Mouse (Mus musculus) layer of hippocampus, adult 11-12 months (tissue): ENCODE results near the gene Kif18a.

ENCODE experiments used
- DNase-seq: peaks from one replicate; pipeline ENCODE4 v3.0.0; 2022; ENCODE audit warnings: low spot score

Kif18a gene

DNA sequence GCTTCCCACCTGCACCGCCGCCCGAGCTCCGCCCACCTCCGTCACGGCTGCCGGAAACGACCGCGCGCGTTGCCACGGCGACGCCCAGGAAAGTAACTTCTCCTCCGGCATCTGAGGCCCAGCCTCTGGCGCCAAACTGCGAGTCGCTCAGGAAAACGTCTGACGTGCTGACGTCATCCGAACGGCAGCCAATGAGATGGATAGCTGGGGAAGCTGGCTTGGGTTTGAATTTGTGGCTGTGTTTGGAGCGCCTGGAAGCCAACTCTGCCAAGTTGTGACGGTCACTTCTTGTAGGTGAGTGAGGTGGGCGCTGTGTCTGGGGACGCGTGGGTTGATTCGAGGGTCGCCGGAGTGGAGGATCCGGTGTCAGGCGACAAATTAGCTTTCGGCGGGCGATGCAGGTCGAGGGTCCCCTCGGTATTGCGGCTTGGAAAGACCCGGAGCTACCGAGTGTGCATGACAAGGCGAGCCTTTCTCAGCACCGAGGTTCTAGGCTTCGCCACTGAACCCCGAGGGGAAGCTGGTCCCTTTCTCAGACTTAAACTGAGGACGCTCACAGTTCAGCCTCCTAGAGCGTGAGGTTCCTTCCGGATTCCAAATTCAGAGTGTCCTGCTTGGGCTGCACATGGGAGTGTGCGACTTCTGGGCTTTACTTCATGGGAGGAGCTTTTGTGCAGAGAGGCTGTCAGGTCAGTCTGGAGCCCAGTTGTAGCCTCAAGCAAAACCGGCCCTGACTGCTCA is at the start of gene Kif18a, which contains the start of gene Mettl15:
Kif18a (plus strand) TSS at position 139 of the 741 bp plus-strand sequence.
Mettl15 (minus strand) TSS at position 149 of the 741 bp plus-strand sequence.
- DNase-seq = peak; percentile 95

DNA sequence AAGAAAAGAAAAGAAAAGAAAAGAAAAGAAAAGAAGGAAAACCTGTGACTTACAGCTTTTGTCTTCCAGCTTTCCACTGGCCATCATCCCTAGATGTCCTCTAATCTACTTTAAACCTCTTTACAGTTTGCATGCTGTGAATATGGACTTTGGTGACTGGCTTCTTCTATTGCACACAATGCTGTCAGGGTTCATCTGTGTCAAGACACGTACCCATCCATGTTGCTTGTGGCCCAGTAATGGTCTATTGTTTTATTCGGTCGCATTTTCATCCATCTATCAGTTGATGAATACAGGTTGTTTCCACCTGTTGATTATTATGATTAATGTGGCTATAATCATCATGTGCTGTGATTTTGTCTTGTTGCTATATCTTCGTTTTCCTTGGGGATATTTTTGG is 46.7 kb upstream of the Kif18a start:
- no peak for DNase-seq

- no peak for DNase-seq
Observed at GRCm38 (mm10) chr2:109235741-109236140, 44.8 kb upstream of the Kif18a start.

DNA sequence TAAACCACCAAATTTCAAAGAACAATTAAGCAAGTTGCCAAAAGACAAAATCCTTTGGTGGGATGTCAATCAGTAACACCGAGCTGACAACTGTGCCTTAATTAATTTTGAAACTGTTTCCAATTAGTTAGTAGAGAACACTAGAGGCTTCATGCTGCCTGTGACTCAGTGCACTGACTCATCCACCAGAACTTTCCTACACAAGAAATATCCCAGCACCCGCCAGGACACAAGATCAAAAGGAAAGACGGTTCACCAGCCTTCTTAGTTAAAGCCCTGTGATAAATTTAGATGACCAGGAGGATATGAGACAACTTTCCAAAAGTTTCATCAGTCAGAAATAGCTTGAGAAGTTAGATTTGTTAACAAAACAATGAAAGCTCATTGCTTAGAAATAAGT is 38.6 kb upstream of the Kif18a start:
- no peak for DNase-seq

DNA sequence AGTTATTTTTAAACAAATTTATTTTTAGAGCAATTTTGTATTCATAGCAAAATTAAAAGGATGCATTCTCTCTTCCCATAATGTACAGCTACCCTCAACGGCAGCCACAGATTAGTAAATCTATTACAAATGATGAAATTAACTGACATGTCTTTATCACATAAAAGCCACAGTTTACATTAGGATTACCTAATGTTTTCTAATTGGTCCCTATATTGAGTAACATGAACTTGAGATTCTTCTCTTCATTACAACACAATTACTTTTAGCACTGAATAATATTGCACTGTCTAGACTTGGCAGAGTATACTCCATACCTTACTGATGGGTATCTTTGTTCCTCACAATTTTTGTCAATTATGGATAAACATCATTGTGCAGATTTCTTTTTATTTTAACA is 17.8 kb upstream of the Kif18a start:
- DNase-seq = no peak

GRCm38 (mm10) chr2:109273098-109273497 is 7.4 kb upstream of the Kif18a start:
- DNase-seq = no peak

DNA sequence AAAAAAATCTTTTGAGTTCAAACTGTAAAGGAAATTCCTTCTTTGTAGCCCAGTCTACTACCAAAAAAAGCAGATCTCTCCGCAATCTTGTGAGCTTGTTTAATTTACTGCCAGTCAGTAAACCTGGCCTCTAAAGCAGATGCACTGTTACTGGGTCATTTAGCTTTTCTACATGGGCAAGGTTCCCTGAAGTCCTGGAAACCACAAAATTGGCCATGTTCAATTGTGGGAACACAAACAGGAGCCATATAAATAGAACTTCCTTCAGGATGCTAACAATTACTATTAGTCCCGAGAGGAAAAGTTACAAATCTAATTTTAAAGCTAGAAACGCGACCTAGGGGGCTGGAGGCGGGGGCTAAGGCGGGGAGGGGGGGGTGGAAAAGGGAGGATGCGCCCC is 2.9 kb upstream of the Kif18a start:
- no peak for DNase-seq

- peak; percentile 35 for DNase-seq
Observed at GRCm38 (mm10) chr2:109278036-109278435, 2.5 kb upstream of the Kif18a start.

GRCm38 (mm10) chr2:109280272-109280599 is 302 bp upstream of the Kif18a start:
- no peak for DNase-seq

DNA sequence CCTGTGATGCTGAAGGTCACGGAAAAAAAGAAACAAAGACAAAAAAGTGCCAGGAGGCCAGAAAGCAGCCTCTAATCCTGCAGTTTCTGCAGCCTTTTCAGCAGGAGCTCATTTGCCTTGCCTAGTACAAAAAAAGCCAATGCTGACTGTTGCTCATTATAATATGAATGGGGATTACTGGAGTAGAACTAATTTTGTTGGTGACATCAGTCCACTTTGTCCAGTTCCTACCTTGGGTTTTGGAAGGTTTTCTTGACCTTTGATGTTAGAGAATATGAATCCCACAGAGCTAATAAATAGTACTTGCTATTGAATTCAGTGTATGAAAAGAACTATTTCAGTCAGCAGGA is 778 bp downstream of the Kif18a start:
- no peak for DNase-seq

- no peak for DNase-seq
Observed at GRCm38 (mm10) chr2:109284121-109284520, 3.6 kb downstream of the Kif18a start.

DNA sequence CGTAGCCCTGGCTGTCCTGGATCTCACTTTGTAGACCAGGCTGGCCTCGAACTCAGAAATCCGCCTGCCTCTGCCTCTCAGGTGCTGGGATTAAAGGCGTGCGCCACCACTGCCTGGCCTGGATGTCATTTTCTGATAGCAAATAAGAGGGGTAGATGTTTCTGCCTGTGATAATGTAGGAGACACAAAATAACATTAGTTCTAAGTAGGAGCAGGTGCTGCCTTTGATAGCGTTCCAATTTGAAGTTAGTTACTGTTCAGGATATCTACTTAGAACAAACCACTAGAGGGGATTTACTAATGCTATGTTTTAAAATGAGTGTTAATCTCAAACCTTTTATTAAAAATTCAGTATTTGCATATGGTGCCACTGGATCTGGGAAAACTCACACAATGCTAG is 8.8 kb downstream of the Kif18a start:
- no peak for DNase-seq

GRCm38 (mm10) chr2:109296264-109296663 is 15.7 kb downstream of the Kif18a start:
- no peak for DNase-seq

GRCm38 (mm10) chr2:109298160-109298559 is 17.6 kb downstream of the Kif18a start:
- DNase-seq = no peak

DNA sequence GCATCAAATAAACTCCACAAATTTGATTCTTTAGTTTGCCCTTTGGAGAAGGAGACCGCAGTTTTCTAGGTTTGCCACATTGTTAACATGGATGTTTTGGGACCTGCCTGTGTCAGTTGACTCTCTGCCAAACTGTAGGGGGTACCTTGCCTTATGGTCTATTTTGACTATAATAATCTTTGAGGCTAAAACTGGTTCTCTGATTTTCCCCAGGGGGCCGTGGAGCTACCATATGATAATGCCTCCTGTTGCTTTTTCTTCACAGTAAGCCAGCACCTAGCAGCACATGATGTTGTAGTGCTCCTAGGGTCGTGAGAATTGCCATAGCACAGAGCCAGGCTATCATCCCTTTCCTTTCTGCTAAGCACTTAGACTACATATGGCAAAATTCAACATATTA is 21.7 kb downstream of the Kif18a start:
- DNase-seq = no peak

DNA sequence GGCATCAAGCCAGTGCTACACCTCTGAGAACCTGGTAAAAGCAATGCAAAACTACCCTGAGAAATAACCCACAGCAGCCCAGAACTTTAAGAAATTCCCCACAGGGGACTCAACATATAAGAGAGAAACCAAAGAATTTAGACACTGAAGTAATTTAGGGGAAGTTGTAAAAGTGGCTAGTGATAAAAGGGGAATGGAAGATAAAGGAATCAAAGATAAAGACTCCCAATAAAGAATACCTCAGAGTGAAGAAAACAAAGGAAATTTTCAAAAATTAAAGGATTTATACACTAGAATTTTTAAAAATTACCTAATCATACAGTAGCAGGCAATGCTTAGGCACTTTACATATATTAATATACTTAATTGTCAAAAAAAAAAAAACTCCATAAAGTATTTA is 23.1 kb downstream of the Kif18a start:
- no peak for DNase-seq

- DNase-seq = no peak
Observed at GRCm38 (mm10) chr2:109311369-109311768, 30.8 kb downstream of the Kif18a start.

DNA sequence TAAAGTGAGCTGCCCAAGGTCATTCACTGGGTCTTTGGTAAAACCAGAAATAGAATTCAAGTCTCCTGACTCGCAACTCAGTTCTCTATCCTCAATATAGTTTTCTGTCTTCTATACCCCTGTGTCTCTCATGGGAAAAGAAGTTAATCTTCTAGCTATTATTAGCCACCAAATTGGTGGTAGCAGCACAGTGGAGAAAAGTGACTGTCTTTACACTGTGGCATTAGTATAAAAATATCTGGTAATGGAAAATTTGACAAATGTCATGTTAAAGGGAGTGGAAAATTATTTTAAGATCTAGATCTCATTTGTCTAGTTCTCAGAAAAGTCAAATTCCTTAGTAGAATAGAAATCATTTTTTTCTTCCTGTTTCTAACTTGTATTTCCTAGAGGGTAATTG is 51.3 kb downstream of the Kif18a start:
- DNase-seq = no peak

DNA sequence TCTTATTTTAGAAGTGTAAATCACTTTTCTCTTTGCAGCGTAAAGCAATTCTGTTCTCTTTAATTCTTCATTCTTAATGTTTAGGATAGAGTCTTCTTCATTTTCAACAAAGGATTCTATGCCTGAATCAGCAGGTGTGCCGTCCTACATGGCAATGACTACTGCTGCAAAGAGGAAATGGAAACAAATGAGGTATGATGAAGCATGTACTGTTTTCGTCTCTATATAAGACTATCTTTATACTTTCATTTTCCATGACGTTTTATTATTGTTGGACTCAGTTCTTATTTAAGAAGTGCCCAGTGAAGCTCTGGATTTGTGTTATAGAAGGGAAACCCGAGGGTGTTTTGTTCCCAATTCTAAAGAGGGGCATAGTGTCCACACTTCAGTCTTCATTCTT is 53.7 kb downstream of the Kif18a start:
- DNase-seq = no peak

DNA sequence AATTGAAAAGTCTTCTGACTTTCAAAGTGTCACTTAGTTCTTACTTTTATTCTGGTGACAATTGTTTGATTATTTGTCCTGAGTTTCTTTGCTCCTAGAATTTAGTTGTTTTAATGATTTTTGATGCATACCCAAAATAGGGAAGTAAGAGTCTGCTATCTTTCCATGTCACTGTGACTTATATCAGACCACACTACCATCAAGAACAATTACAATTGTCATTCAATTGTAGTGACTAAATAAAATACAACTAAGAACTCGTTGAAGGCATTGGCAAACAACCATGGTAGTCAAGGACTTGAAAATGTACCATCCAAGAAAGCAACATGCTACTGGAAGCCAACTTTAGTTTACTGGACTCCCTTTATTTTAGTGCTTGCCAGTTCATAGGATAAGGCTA is 55.2 kb downstream of the Kif18a start:
- no peak for DNase-seq

DNA sequence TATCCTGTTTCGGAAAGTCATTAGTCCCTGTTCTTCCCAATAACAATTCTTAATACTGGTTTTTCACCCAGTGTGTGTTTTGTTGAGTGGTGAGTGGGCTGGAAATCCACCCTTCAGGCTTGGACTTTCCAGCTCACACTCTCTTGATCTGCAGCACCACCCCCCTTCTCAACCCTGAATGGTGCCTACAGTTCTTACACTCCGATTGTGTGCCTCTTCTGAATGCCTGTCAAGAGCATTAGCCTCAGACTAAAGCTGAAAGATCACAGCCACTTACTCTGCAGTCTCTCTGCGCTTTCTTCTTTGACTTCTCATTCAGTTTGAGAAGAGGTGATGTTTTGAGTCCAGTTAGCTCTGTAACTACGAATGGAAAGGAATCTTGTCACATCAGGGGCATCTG is 64.8 kb downstream of the Kif18a start:
- no peak for DNase-seq

DNA sequence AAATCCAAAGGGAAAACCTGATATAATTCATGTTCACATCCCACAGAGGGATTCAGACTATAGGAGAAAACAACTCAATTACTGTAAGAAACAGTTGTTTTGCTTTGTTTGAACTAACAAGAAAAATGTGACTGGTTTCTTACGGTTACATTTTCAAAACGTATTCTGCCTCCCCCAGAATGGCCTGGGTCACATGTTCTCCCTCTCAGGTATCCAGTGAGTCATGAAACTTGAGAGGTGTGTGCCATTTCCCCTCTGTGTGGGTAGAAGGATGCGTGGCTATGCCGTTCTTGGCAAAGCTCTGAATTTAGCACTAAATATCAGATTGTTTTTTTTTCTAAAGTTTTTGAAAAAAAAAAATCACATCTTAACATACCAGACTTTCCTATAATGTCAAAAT is 68.2 kb downstream of the Kif18a start:
- DNase-seq = no peak

DNA sequence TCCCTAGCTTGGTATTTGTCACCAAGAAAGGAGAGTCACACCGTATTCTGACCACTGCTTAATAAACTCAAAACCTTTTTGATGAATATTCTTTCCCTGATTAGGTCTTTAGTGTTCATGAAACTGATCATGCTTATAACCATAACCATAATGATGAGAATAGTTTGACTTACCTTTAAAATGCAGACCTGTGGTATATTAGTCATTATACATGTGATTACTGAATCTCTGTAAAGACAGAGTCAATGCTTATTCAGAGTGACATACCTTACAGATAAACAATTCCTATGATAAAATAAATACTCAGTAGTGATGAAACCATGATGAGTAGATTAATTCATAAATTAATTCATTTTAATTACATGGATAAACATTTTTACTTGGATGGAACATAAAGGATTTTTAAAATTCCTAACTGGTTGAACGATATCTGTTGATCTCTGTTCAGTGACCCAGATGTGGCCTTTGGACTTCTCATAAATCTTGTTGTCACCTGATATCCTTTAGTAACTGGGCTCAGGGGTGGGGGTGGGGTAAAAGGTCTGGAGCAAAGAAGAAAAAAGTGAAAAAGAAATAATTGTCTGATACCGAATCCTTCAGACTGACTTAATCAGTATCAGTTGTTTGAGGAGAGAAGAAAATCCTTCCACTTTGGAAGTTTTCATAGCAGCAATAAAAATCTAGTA is 78.1 kb downstream of the Kif18a start:
- DNase-seq = no peak

DNA sequence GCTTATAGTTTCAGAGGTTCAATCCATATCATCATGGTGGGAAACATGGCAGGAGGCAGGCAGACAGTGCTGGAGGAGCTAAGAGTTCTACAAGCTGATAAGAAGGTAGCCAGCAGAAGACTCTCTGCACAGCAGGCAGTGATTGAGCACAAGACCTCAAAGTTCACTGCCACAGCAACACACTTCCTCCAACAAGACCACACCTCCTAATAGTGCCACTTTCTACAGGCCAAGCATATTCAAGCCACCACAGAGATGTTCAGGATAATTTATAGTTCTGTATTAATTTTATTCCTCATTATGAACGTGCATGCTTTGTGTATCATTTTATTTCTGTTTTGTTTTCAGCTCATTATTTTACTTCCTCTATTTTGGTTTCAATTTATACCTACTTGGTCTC is 85.4 kb downstream of the Kif18a start:
- no peak for DNase-seq
